Mouse (Mus musculus) liver, postnatal 0 days (tissue): ENCODE data around the gene Blm.

Experiments used
- CTCF ChIP-seq: sonication (generic); IDR thresholded peaks from 2 replicates; pipeline ENCODE4 v1.5.1; 2016; ENCODE audit warnings: antibody characterized with exemption, low read depth
- EP300 ChIP-seq: IDR thresholded peaks from 2 replicates; pipeline ENCODE4 v1.6.1; 2016; ENCODE audit warnings: antibody characterized with exemption, low read depth, mild to moderate bottlenecking

DNA sequence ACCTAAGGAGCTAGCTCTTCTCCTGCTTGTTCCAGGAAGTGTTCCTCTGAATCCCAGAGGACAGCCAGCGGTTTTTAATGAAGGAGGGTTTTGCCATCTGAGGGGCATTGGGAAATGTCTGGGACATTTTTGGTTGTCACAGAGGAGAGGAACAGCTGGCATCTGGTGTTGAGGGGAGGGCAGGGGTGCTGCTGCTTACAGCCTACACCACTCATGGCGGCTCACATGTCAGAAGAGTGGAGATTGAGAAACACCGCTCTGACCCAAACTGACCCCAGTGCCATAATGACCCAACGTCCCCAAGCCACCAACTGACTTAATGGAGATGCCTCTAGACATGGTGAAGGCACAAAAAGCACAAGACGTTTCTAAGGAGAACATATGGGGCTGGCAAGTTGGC is 27.0 kb upstream of the Blm start:
- no peak for TF ChIP-seq CTCF
- TF ChIP-seq EP300, result no peak
